Mouse (Mus musculus) bone marrow, adult 2 months (tissue): ENCODE measurements at regions not wholly inside any gene's neighbourhood (a gene's known extent, or its start where the extent isn't known, plus 50 kb on each side); places are given as distances from the start of the nearest gene placed in this dataset.

Experiments used
- H3K27ac ChIP-seq: fragments of 200-500 bp; 2 replicates; pipeline ENCODE4 v1.5.1; 2012; ENCODE audit warnings: low read depth, mild to moderate bottlenecking, control low read depth, inconsistent platforms, low read length; ENCODE audit not compliant: control insufficient read depth, poor library complexity, insufficient read depth
- H3K4me1 ChIP-seq: fragments of 200-500 bp; 2 replicates; pipeline ENCODE4 v1.6.1; 2011; ENCODE audit warnings: low read length; ENCODE audit not compliant: control insufficient read depth, insufficient read depth
- H3K4me3 ChIP-seq: fragments of 200-500 bp; replicated peaks from 2 replicates; pipeline ENCODE3; 2011; ENCODE audit warnings: mild to moderate bottlenecking, low read depth, low read length, control low read depth; ENCODE audit not compliant: control insufficient read depth
- CTCF ChIP-seq: fragments of 200-500 bp; IDR thresholded peaks from 2 replicates; pipeline ENCODE4 v1.5.1; 2011; ENCODE audit warnings: low read length, control low read depth; ENCODE audit not compliant: control insufficient read depth, insufficient read depth
- POLR2A ChIP-seq: fragments of 200-500 bp; IDR thresholded peaks from 2 replicates; pipeline ENCODE4 v1.6.1; 2011; ENCODE audit warnings: low read depth, mild to moderate bottlenecking, control low read depth, low read length, borderline replicate concordance; ENCODE audit not compliant: control insufficient read depth
- WGBS: fragments of 180-500 bp; shearing (Covaris S2); methylation state at CpG from one replicate; pipeline ENCODE4 v1.1.7; 2018; 5-methylcytosine and 5-hydroxymethylcytosine counted together

DNA sequence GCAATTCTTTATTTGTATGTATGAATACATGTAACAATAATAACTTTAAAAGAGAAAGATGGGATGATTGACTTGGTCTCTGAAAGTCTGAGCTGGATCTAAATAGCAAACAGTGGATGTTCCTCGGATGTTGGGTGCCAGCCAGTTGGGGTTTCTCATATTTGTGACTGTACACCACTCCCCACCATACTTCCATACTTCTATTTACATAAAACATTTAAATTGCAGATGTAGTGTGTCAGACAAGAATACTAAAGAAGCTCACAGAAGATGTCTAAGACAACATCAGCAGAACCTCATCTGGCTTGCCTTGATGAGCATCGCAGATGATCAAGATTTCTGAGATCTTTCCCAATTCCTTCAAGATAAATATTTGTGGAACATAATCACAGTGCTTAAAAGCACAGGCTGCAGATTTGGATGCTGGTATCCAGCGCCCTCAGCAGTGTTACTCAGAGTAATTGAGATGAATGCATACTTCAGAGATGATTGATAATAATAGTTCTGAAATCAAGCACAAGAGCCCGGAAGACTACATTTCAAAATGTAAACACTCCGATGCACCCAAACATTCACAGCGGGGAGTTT is 762.0 kb upstream of the Intu start:
- H3K27ac ChIP-seq: no peak overlapping the region
- no peak for TF ChIP-seq POLR2A
- TF ChIP-seq CTCF: no peak
- H3K4me3 ChIP-seq: no peak overlapping the region
- 87% methylated on average over 6 of the region's 6 CpGs for WGBS
- H3K4me1 ChIP-seq: no peaks in the 10 kb centered on the region

DNA sequence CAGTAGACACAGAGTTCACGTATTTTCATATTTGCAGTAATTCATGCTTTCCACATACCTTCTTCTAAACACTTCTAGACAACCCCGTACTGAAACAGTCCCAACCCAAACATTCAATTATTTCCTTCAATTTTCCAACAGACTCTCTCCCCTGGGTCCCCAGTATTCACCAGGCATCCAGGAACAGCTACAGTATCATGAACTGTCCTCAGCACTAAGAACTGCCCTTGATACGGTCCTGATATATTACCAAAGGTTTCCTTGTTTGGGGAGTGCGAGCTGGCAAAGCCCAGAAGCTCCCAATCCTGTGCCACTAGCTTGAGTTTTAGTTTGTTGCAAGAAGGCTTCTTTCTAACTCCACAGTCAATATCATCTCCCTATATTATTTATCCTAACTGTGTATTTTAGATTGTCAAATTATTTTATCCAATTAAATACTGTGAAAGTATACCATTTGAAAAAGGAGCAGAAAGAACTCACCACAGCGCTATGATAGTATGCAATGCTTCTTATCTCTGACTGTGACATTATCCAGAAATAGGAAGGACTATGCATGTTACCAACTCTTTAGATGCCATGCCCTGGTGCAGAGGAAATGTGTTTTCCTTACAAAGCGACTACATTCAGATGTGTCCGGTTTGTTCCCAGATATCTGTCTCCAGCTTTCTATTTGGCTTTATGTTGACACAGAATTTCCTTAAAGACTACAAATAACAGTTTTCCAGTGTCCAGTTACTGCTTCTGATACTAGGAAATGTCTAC is 754.6 kb upstream of the Intu start:
- no peak overlapping the region for H3K4me3 ChIP-seq
- no peaks in the 10 kb centered on the region for H3K4me1 ChIP-seq
- TF ChIP-seq POLR2A (no peak), CTCF (no peak)
- WGBS: 77% methylated on average over 7 of the region's 7 CpGs
- H3K27ac ChIP-seq: no peak overlapping the region

DNA sequence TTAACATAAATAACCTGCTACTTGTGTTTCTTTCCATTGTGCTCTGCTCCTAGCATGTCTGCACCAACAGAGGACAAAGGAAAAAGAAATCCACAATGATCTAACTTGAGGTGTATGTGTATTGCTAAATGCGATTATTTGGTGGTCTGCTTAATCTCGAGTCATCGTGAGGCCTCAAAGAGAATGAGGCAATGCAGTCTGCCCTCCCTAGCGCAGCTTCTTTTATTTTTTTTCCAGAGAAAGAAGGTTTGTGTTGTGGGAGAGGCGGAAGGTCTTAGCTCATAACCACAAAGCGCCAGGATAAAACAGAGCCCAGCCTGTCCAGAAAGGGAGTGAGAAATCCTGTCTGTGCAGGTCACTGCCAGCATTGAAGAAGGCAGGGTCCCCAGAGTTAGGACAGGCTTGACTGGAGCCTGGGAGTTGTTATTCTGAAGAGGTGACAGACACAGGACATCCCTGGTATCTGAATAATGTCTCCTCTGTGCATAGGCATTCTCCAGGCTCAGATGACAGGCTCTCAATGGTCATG is 751.3 kb upstream of the Intu start:
- no peaks in the 10 kb centered on the region for H3K4me1 ChIP-seq
- WGBS: 57% methylated on average over 6 of the region's 6 CpGs
- H3K4me3 ChIP-seq: no peak overlapping the region
- TF ChIP-seq POLR2A (no peak), CTCF (no peak)
- no peak overlapping the region for H3K27ac ChIP-seq

DNA sequence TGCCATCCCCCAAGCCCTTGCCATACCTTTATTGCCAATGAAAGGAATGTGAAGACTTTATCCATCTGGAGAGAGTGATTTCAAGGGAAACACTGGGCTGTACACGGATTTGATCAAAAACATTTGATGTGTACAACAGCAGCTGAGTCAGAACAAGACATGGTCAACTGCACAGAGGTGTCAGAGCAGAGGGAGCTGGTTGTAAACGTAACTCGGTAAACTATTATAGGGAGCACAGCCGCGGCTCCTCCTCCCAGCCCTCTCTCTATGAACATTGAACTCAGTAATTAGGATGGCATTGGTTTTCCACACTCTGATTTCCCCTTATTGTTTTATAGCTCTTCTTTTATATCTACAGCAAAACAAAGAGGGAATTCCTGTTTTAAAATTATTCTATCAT is 750.8 kb upstream of the Intu start:
- Histone ChIP-seq H3K27ac (no peak overlapping the region), H3K4me1 (no peaks in the 10 kb centered on the region), H3K4me3 (no peak overlapping the region)
- no peak for TF ChIP-seq POLR2A
- no peak for TF ChIP-seq CTCF
- 76% methylated on average over 5 of the region's 5 CpGs for WGBS

DNA sequence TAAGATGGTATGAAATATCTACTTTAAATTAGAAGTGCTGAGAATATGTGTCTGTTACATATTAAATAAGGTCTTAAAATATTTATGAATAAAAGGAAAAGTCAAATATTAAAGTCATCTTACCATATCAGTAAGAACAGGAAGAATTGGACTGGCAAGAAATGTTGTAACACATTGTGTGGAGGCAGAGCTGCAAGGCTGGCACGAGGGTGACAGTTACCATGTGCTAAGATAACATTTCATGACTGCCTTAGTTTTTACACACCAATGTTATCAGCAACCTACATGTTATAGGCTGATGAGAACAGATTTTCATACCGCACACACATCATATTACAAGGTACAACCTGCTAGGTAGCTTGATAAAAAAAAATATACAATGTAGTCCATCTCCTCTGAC is 746.2 kb upstream of the Intu start:
- no peak overlapping the region for H3K4me3 ChIP-seq
- H3K4me1 ChIP-seq: no peaks in the 10 kb centered on the region
- no peak overlapping the region for H3K27ac ChIP-seq
- TF ChIP-seq POLR2A (no peak), CTCF (no peak)
- WGBS: 72% methylated on average over 2 of the region's 2 CpGs

DNA sequence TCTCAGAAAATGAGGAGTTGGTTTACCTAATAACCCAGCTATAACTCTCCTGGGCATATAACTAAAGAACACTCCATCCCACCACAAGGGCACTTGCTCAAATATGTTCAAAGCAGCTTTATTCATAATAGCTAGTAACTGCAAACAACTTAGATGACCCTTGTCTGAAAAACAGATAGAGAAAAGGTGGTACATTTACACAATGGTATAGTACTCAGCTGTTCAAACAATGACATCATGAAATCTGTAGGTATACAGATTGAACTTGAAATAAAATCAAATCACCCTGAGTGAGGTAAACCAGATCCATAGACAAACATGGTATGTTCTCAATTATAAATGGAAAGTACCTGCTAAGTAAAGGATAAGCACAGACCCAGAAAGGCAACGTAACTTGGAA is 721.5 kb upstream of the Intu start:
- 83% methylated on average over 1 of the region's 1 CpGs for WGBS
- no peak overlapping the region for H3K4me3 ChIP-seq
- TF ChIP-seq CTCF: no peak
- TF ChIP-seq POLR2A: no peak
- H3K4me1 ChIP-seq: no peaks in the 10 kb centered on the region
- no peak overlapping the region for H3K27ac ChIP-seq

DNA sequence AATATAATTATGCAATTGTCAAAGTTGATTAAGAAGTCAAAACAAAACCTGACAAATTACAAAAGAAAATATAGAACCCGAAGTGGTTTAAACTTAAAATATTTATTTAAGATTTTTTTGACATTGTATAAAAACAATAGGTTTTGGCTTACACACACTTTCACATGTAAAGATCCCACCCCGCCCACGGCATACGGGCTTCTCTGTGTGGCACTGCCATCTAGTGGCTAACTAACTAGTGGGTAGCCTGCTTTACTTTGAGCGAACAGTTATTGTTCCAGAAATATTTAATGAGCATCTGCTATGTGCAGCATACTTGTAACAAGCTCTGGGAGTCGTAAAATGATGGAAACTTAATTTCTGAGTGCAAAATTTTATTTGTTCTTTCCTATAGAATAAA is 716.3 kb upstream of the Intu start:
- Histone ChIP-seq H3K4me1 (no peaks in the 10 kb centered on the region), H3K4me3 (no peak overlapping the region), H3K27ac (no peak overlapping the region)
- 13% methylated on average over 6 of the region's 6 CpGs for WGBS
- no peak for TF ChIP-seq POLR2A
- TF ChIP-seq CTCF: peak; percentile 30; the same call in 1 of the 2 replicates

DNA sequence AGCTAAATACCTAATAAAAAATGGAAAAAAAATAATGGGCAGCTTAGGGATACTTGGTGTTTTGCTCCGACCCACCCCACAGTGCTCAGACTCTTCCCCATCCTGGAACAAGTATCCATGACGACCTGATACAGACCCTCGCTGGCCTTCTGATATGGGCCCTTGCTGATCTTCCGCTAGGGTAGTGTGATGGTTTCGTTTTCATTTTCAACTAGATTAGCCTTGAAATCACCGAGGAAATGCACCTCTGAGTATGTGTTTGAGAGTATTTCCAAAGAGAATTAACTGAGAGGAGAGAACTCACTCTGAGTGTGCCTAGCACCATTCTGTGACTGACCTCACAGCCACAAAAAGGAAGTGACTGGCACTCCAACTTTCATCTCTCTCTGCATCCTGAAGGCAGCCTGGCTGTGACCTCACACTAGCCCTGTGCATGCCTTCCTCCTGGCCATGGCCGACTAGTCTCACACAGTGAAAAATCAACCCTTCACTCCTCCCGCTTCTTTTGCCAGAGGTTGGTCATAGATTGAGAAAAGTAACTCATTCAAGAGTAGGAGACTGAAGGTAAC is 700.5 kb upstream of the Intu start:
- TF ChIP-seq CTCF: no peak
- TF ChIP-seq POLR2A: no peak
- Histone ChIP-seq H3K4me1 (no peaks in the 10 kb centered on the region), H3K27ac (no peak overlapping the region), H3K4me3 (no peak overlapping the region)
- 68% methylated on average over 8 of the region's 8 CpGs for WGBS
